Mouse (Mus musculus) embryonic facial prominence, embryonic 14.5 days (tissue): ENCODE measurements around the gene Ovgp1. TPM values are rescaled to one million over a fixed set of nuclear protein-coding genes. Genes with fewer than 3 reads are reported as not detected.
A peak's percentile ranks its signal among the peaks of the same experiment; 100 is the strongest.
"Not testable (repeated sequence)": the region's sequence is repeated elsewhere in the genome, so short reads cannot be mapped to it uniquely, and the experiment has no call there.

ENCODE experiments used
- ATAC-seq: fragments of 200-750 bp; cut with Nextera tagmentation; 2 replicates; pipeline ENCODE4 v1.8.0; 2017; ENCODE audit warnings: low read depth, moderate number of reproducible peaks, moderate TSS enrichment
- DNase-seq: peaks from one replicate; pipeline ENCODE4 v3.0.0-alpha.2; 2015; ENCODE audit warnings: low spot score
- H3K27ac ChIP-seq: fragments of 300-500 bp; sonication (generic); replicated peaks from 2 replicates; pipeline ENCODE4 v1.5.1; 2014; ENCODE audit warnings: low read depth, mild to moderate bottlenecking, low read length, moderate library complexity
- H3K27me3 ChIP-seq: fragments of 300-500 bp; sonication (generic); replicated peaks from 2 replicates; pipeline ENCODE4 v1.6.1; 2014; ENCODE audit warnings: low read length; ENCODE audit not compliant: control insufficient read depth, insufficient read depth
- H3K36me3 ChIP-seq: fragments of 300-500 bp; sonication (generic); 2 replicates; pipeline ENCODE4 v1.6.1; 2014; ENCODE audit warnings: low read length, mixed read lengths; ENCODE audit not compliant: control insufficient read depth, insufficient read depth
- H3K4me1 ChIP-seq: fragments of 300-500 bp; sonication (generic); 2 replicates; pipeline ENCODE4 v1.6.1; 2014; ENCODE audit warnings: antibody characterized with exemption, low read length; ENCODE audit not compliant: control insufficient read depth, insufficient read depth
- H3K4me2 ChIP-seq: fragments of 300-500 bp; sonication (generic); 2 replicates; pipeline ENCODE4 v1.6.1; 2014; ENCODE audit warnings: low read depth, mild to moderate bottlenecking, low read length, moderate library complexity, mixed read lengths
- H3K4me3 ChIP-seq: fragments of 300-500 bp; sonication (generic); 2 replicates; pipeline ENCODE4 v1.5.1; 2014; ENCODE audit warnings: low read depth, mild to moderate bottlenecking, low read length
- H3K9ac ChIP-seq: fragments of 300-500 bp; sonication (generic); 2 replicates; pipeline ENCODE4 v1.6.1; 2014; ENCODE audit warnings: low read depth, mild to moderate bottlenecking, low read length, moderate library complexity, mixed read lengths
- H3K9me3 ChIP-seq: fragments of 300-500 bp; sonication (generic); 2 replicates; pipeline ENCODE4 v1.6.1; 2016; ENCODE audit warnings: low read length; ENCODE audit not compliant: control insufficient read depth
- WGBS: fragments of 180-500 bp; shearing (Covaris S2); extraction: QIAGEN DNeasy Blood & Tissue Kit; methylation state at CpG from one replicate; pipeline ENCODE4 v1.1.7; 2014; 5-methylcytosine and 5-hydroxymethylcytosine counted together
- polyA plus RNA-seq: library from polyadenylated mRNA; unstranded; fragments of >200 nt; fragmentation: Nextera tagmentation; extraction: Ambion mirVana; gene quantifications from 2 replicates; pipeline ENCODE4 v1.2.1, GENCODE M21; 2014

Gene Ovgp1
- polyA plus RNA-seq, 1 experiment from 2014 or later = 1.2 TPM

GRCm38 (mm10) chr3:105971831-105972446 lies 1.6 kb upstream of the Ovgp1 start:
- no peak overlapping the region for H3K9ac ChIP-seq
- no peaks in the 10 kb centered on the region for H3K4me1 ChIP-seq
- H3K9me3 ChIP-seq = no peaks in the 10 kb centered on the region
- no peak overlapping the region for H3K4me2 ChIP-seq
- H3K27me3 ChIP-seq = no peaks in the 10 kb centered on the region
- no peak overlapping the region for H3K4me3 ChIP-seq
- peaks cover 41% of the 10 kb centered on the region for H3K36me3 ChIP-seq
- DNase-seq (no peak), ATAC-seq (0 out of 2 replicates have a peak, but pooled peaks have one; percentile 26)
- whole genome bisulfite sequencing = 79% methylated on average over 5 of the region's 5 CpGs
- H3K27ac ChIP-seq = no peak overlapping the region

- 80% methylated on average over 2 of the region's 2 CpGs for WGBS
- no peaks in the 10 kb centered on the region for H3K9me3 ChIP-seq
- H3K4me1 ChIP-seq = no peaks in the 10 kb centered on the region
Observed at GRCm38 (mm10) chr3:105974174-105974573, 663 bp downstream of the Ovgp1 start.

GRCm38 (mm10) chr3:105989611-105990010 lies 16.1 kb downstream of the Ovgp1 start:
- not testable (repeated sequence) for H3K9ac ChIP-seq, H3K36me3 ChIP-seq, H3K27ac ChIP-seq, ATAC-seq, DNase-seq, H3K4me2 ChIP-seq, H3K4me3 ChIP-seq, H3K27me3 ChIP-seq, H3K4me1 ChIP-seq, H3K9me3 ChIP-seq
- WGBS = 53% methylated on average over 5 of the region's 5 CpGs

More at GRCm38 (mm10) chr3:105974174-105974573, 663 bp downstream of the Ovgp1 start:
- H3K27ac ChIP-seq = no peak overlapping the region
- DNase-seq (no peak), ATAC-seq (no peak)
- peaks cover 18% of the 10 kb centered on the region for H3K36me3 ChIP-seq
- H3K4me3 ChIP-seq = no peak overlapping the region
- no peak overlapping the region for H3K9ac ChIP-seq
- H3K27me3 ChIP-seq = no peaks in the 10 kb centered on the region
- H3K4me2 ChIP-seq = no peak overlapping the region

GRCm38 (mm10) chr3:105991653-105992283 lies 18.3 kb downstream of the Ovgp1 start:
- H3K36me3 ChIP-seq = no peaks in the 10 kb centered on the region
- no peak overlapping the region; the same call in 1 of the 2 replicates for H3K9ac ChIP-seq
- H3K4me3 ChIP-seq = no peak overlapping the region
- H3K4me2 ChIP-seq = no peak overlapping the region
- no peak for ATAC-seq
- H3K4me1 ChIP-seq = no peaks in the 10 kb centered on the region
- H3K9me3 ChIP-seq = no peaks in the 10 kb centered on the region
- H3K27me3 ChIP-seq = no peaks in the 10 kb centered on the region
- DNase-seq = peak; percentile 62
- WGBS = 25% methylated on average over 4 of the region's 4 CpGs
- H3K27ac ChIP-seq = no peak overlapping the region

- H3K27me3 ChIP-seq = no peaks in the 10 kb centered on the region
- WGBS = 20% methylated on average over 2 of the region's 2 CpGs
Observed at GRCm38 (mm10) chr3:105994730-105995129, 21.2 kb downstream of the Ovgp1 start.

GRCm38 (mm10) chr3:106000707-106001375 lies 27.3 kb downstream of the Ovgp1 start:
- peak overlapping the region; percentile 40 for H3K4me2 ChIP-seq
- H3K4me1 ChIP-seq = peaks cover 7% of the 10 kb centered on the region; the same call in 1 of the 2 replicates
- no peaks in the 10 kb centered on the region for H3K36me3 ChIP-seq
- ATAC-seq (peak; percentile 44; the same call in 1 of the 2 replicates), DNase-seq (no peak)
- no peaks in the 10 kb centered on the region for H3K27me3 ChIP-seq
- H3K4me3 ChIP-seq = no peak overlapping the region; the same call in 1 of the 2 replicates
- no peaks in the 10 kb centered on the region for H3K9me3 ChIP-seq
- no peak overlapping the region for H3K27ac ChIP-seq
- H3K9ac ChIP-seq = no peak overlapping the region
- WGBS = 16% methylated on average over 11 of the region's 11 CpGs

More at GRCm38 (mm10) chr3:105994730-105995129, 21.2 kb downstream of the Ovgp1 start:
- no peaks in the 10 kb centered on the region for H3K9me3 ChIP-seq
- ATAC-seq (no peak), DNase-seq (no peak)
- H3K36me3 ChIP-seq = no peaks in the 10 kb centered on the region
- H3K9ac ChIP-seq = no peak overlapping the region
- H3K4me3 ChIP-seq = no peak overlapping the region
- no peak overlapping the region for H3K4me2 ChIP-seq
- H3K27ac ChIP-seq = no peak overlapping the region
- no peaks in the 10 kb centered on the region for H3K4me1 ChIP-seq

GRCm38 (mm10) chr3:106001416-106002370 lies 28.2 kb downstream of the Ovgp1 start:
- no peak overlapping the region for H3K9ac ChIP-seq
- H3K27me3 ChIP-seq = no peaks in the 10 kb centered on the region
- H3K4me3 ChIP-seq = no peak overlapping the region; the same call in 1 of the 2 replicates
- DNase-seq = peak; percentile 86
- H3K9me3 ChIP-seq = no peaks in the 10 kb centered on the region
- WGBS = 18% methylated on average over 16 of the region's 17 CpGs
- peak; percentile 97 for ATAC-seq
- peaks cover 7% of the 10 kb centered on the region; the same call in 1 of the 2 replicates for H3K4me1 ChIP-seq
- peak overlapping the region; percentile 40 for H3K4me2 ChIP-seq
- H3K36me3 ChIP-seq = no peaks in the 10 kb centered on the region
- H3K27ac ChIP-seq = no peak overlapping the region

GRCm38 (mm10) chr3:106003360-106003759 lies 29.8 kb downstream of the Ovgp1 start:
- H3K27me3 ChIP-seq, H3K4me1 ChIP-seq, ATAC-seq, H3K4me3 ChIP-seq, H3K27ac ChIP-seq, DNase-seq, H3K36me3 ChIP-seq, H3K4me2 ChIP-seq, H3K9me3 ChIP-seq, H3K9ac ChIP-seq: not testable (repeated sequence)
- 72% methylated on average over 10 of the region's 10 CpGs for WGBS
